Mouse (Mus musculus) lung, embryonic 16.5 days (tissue): ENCODE data around the gene Psd. TPM values are rescaled to one million over a fixed set of nuclear protein-coding genes. Genes with fewer than 3 reads are reported as not detected.
A peak's percentile ranks its signal among the peaks of the same experiment; 100 is the strongest.

Source experiments
- ATAC-seq: fragments of 200-750 bp; cut with Nextera tagmentation; 2 replicates; pipeline ENCODE4 v1.8.0; 2017; ENCODE audit warnings: low read depth, mild to moderate bottlenecking, moderate library complexity
- H3K27ac ChIP-seq: fragments of 300-500 bp; sonication (generic); 2 replicates; pipeline ENCODE4 v1.5.1; 2014; ENCODE audit warnings: mild to moderate bottlenecking, control low read depth, low read length
- H3K27me3 ChIP-seq: fragments of 300-500 bp; sonication (generic); 2 replicates; pipeline ENCODE4 v1.6.1; 2014; ENCODE audit warnings: low read depth, low read length, mixed read lengths; ENCODE audit not compliant: control insufficient read depth, insufficient read depth
- H3K36me3 ChIP-seq: fragments of 300-500 bp; sonication (generic); 2 replicates; pipeline ENCODE4 v1.6.1; 2014; ENCODE audit warnings: low read length; ENCODE audit not compliant: control insufficient read depth, insufficient read depth
- H3K4me1 ChIP-seq: fragments of 300-500 bp; sonication (generic); replicated peaks from 2 replicates; pipeline ENCODE4 v1.6.1; 2014; ENCODE audit warnings: low read length, mixed read lengths; ENCODE audit not compliant: control insufficient read depth, insufficient read depth
- H3K4me2 ChIP-seq: fragments of 300-500 bp; sonication (generic); 2 replicates; pipeline ENCODE4 v1.6.1; 2014; ENCODE audit warnings: low read depth, low read length, control low read depth
- H3K4me3 ChIP-seq: fragments of 300-500 bp; sonication (generic); 2 replicates; pipeline ENCODE4 v1.5.1; 2014; ENCODE audit warnings: mild to moderate bottlenecking, low read length, control low read depth
- H3K9ac ChIP-seq: fragments of 300-500 bp; sonication (generic); 2 replicates; pipeline ENCODE4 v1.6.1; 2014; ENCODE audit warnings: low read length, control low read depth
- H3K9me3 ChIP-seq: fragments of 300-500 bp; sonication (generic); 2 replicates; pipeline ENCODE4 v1.6.1; 2016; ENCODE audit warnings: low read length; ENCODE audit not compliant: control insufficient read depth
- WGBS: fragments of 180-500 bp; shearing (Covaris S2); extraction: QIAGEN DNeasy Blood & Tissue Kit; methylation state at CpG from one replicate; pipeline ENCODE4 v1.1.7; 2014; 5-methylcytosine and 5-hydroxymethylcytosine counted together
- polyA plus RNA-seq: library from polyadenylated mRNA; unstranded; fragments of >200 nt; fragmentation: Nextera tagmentation; extraction: Ambion mirVana; gene quantifications from 2 replicates; pipeline ENCODE4 v1.2.1, GENCODE M21; 2015

Psd gene
- polyA plus RNA-seq, 1 experiment from 2014 or later: 3.4 TPM

- H3K9ac ChIP-seq: no peak overlapping the region
- H3K4me1 ChIP-seq: peaks cover 12% of the 10 kb centered on the region
- no peak overlapping the region for H3K27ac ChIP-seq
- H3K36me3 ChIP-seq: no peaks in the 10 kb centered on the region
- H3K27me3 ChIP-seq: peaks cover 4% of the 10 kb centered on the region; the same call in 1 of the 2 replicates
- ATAC-seq: no peak
- no peak overlapping the region for H3K4me2 ChIP-seq
- H3K4me3 ChIP-seq: no peak overlapping the region
- WGBS: 22% methylated on average over 7 of the region's 7 CpGs
- no peaks in the 10 kb centered on the region for H3K9me3 ChIP-seq
These were observed 17.9 kb upstream of the Psd start for GRCm38 (mm10) chr19:46344710-46345419.

- 58% methylated on average over 7 of the region's 7 CpGs for WGBS
- no peak overlapping the region; the same call in 1 of the 2 replicates for H3K4me3 ChIP-seq
- H3K4me2 ChIP-seq: peak overlapping the region; percentile 73; the same call in 1 of the 2 replicates
These were observed 12.5 kb upstream of the Psd start for GRCm38 (mm10) chr19:46339287-46339971.

GRCm38 (mm10) chr19:46338942-46339286, 12.0 kb upstream of the Psd start:
- Histone ChIP-seq H3K27me3 (peaks cover 2% of the 10 kb centered on the region; the same call in 1 of the 2 replicates), H3K9ac (peak overlapping the region; percentile 62), H3K27ac (peak overlapping the region; percentile 69), H3K36me3 (no peaks in the 10 kb centered on the region), H3K9me3 (no peaks in the 10 kb centered on the region), H3K4me3 (peak overlapping the region; percentile 86), H3K4me2 (peak overlapping the region; percentile 73), H3K4me1 (peaks cover 15% of the 10 kb centered on the region)
- ATAC-seq: peak; percentile 32; the same call in 1 of the 2 replicates
- WGBS: 53% methylated on average over 6 of the region's 6 CpGs

More at GRCm38 (mm10) chr19:46339287-46339971, 12.5 kb upstream of the Psd start:
- ATAC-seq: peak; percentile 29
- Histone ChIP-seq H3K9me3 (no peaks in the 10 kb centered on the region), H3K36me3 (no peaks in the 10 kb centered on the region), H3K27ac (peak overlapping the region; percentile 69), H3K4me1 (peaks cover 15% of the 10 kb centered on the region), H3K9ac (peak overlapping the region; percentile 62), H3K27me3 (peaks cover 4% of the 10 kb centered on the region; the same call in 1 of the 2 replicates)

GRCm38 (mm10) chr19:46338331-46338936, 11.5 kb upstream of the Psd start, which contains the start of gene Cuedc2:
Gene Cuedc2 (minus strand): TSS chr19:46338702.
- Histone ChIP-seq H3K9ac (peak within 1 kb of the TSS; percentile 88), H3K4me3 (peak within 1 kb of the TSS; percentile 86), H3K4me2 (peak within 1 kb of the TSS; percentile 73), H3K4me1 (peaks cover 15% of the 10 kb centered on the region), H3K36me3 (no peaks in the 10 kb centered on the region), H3K27ac (peak within 1 kb of the TSS; percentile 69), H3K9me3 (no peaks in the 10 kb centered on the region), H3K27me3 (no peaks in the 10 kb centered on the region)
- WGBS: under 1% methylated on average over 31 of the region's 31 CpGs
- peak; percentile 92 for ATAC-seq

GRCm38 (mm10) chr19:46337719-46338330, 10.9 kb upstream of the Psd start:
- 31% methylated on average over 15 of the region's 15 CpGs for WGBS
- H3K27me3 ChIP-seq: no peaks in the 10 kb centered on the region
- no peak for ATAC-seq
- H3K4me1 ChIP-seq: peaks cover 15% of the 10 kb centered on the region
- peak overlapping the region; percentile 86 for H3K4me3 ChIP-seq
- peak overlapping the region; percentile 88 for H3K9ac ChIP-seq
- peak overlapping the region; percentile 73 for H3K4me2 ChIP-seq
- no peaks in the 10 kb centered on the region for H3K36me3 ChIP-seq
- H3K9me3 ChIP-seq: no peaks in the 10 kb centered on the region
- H3K27ac ChIP-seq: peak overlapping the region; percentile 7; the same call in 1 of the 2 replicates

- H3K4me2 ChIP-seq: no peak overlapping the region
- no peaks in the 10 kb centered on the region for H3K27me3 ChIP-seq
- no peak overlapping the region for H3K27ac ChIP-seq
- H3K9me3 ChIP-seq: no peaks in the 10 kb centered on the region
- no peak overlapping the region for H3K4me3 ChIP-seq
- ATAC-seq: no peak
- peaks cover 14% of the 10 kb centered on the region for H3K4me1 ChIP-seq
- 80% methylated on average over 3 of the region's 3 CpGs for WGBS
- H3K9ac ChIP-seq: no peak overlapping the region
- H3K36me3 ChIP-seq: no peaks in the 10 kb centered on the region
These were observed 7.0 kb upstream of the Psd start for GRCm38 (mm10) chr19:46333906-46334305.

GRCm38 (mm10) chr19:46332721-46333339, 5.9 kb upstream of the Psd start:
- no peak for ATAC-seq
- Histone ChIP-seq H3K4me3 (no peak overlapping the region), H3K4me1 (peaks cover 13% of the 10 kb centered on the region), H3K27ac (no peak overlapping the region), H3K9ac (no peak overlapping the region), H3K4me2 (no peak overlapping the region), H3K27me3 (no peaks in the 10 kb centered on the region), H3K36me3 (no peaks in the 10 kb centered on the region), H3K9me3 (no peaks in the 10 kb centered on the region)
- 50% methylated on average over 7 of the region's 7 CpGs for WGBS

GRCm38 (mm10) chr19:46331936-46332335, 5.0 kb upstream of the Psd start:
- Histone ChIP-seq H3K9me3 (no peaks in the 10 kb centered on the region), H3K4me3 (no peak overlapping the region), H3K4me1 (peaks cover 17% of the 10 kb centered on the region), H3K36me3 (no peaks in the 10 kb centered on the region), H3K27me3 (peaks cover 5% of the 10 kb centered on the region; the same call in 1 of the 2 replicates), H3K4me2 (no peak overlapping the region), H3K9ac (no peak overlapping the region), H3K27ac (no peak overlapping the region)
- ATAC-seq: no peak
- WGBS: 80% methylated on average over 3 of the region's 3 CpGs
